Comparison of ENCODE assay signal across 8 mouse cellular contexts in genomic region chr14:55781310-55781709, GRCm38 (mm10). TPM values are rescaled to one million over a fixed set of nuclear protein-coding genes. Genes with fewer than 3 reads are reported as not detected.
A peak's percentile ranks its signal among the peaks of the same experiment; 100 is the strongest.
DNase-seq lines count a peak whose midpoint lies in the region; ATAC-seq lines count a peak whose summit lies in the region.

No protein-coding gene starts in this region.

- peaks cover 54% of the 10 kb centered on the region for H3K4me1 ChIP-seq in heart, embryonic 10.5 days
- peaks cover 20% of the 10 kb centered on the region for H3K4me1 ChIP-seq in liver, embryonic 13.5 days (replicated peaks)

- peak; percentile 73 for DNase-seq in CD4-positive helper T cell, adult 2 months (ENCODE audit: low read depth, low spot score)
- DNase-seq in adipocyte (ENCODE audit: low spot score), result peak; percentile 83
- DNase-seq in embryo, embryonic 11.5 days (ENCODE audit: low read depth, low spot score), result peak; percentile 69
- DNase-seq in heart, embryonic 10.5 days (ENCODE audit: low spot score), result peak; percentile 87
- DNase-seq in kidney, adult 9 months, result peak; percentile 79
- DNase-seq in liver, embryonic 13.5 days, result peak; percentile 38
- DNase-seq in neural tube, embryonic 10.5 days (ENCODE audit: extremely low spot score, low spot score), result peak; percentile 66
- DNase-seq in thymus, postnatal 14 days, result peak; percentile 59

- H3K4me2 ChIP-seq in liver, embryonic 13.5 days, result peak overlapping the region; percentile 26

- 15% methylated on average over 14 of the region's 14 CpGs for WGBS in heart, embryonic 10.5 days
- 19% methylated on average over 14 of the region's 14 CpGs for WGBS in liver, embryonic 13.5 days (ENCODE audit: insufficient replicate concordance)

- H3K36me3 ChIP-seq in heart, embryonic 10.5 days, result peaks cover 5% of the 10 kb centered on the region; the same call in 1 of the 2 replicates
- 0 out of 2 replicates have a peak, but pooled peaks cover 2% of the 10 kb centered on the region for H3K36me3 ChIP-seq in liver, embryonic 13.5 days

- peaks cover 61% of the 10 kb centered on the region for H3K27me3 ChIP-seq in heart, embryonic 10.5 days (ENCODE audit: insufficient read depth, poor library complexity, severe bottlenecking)
- H3K27me3 ChIP-seq in liver, embryonic 13.5 days, result peaks cover 45% of the 10 kb centered on the region

- no peak overlapping the region for H3K27ac ChIP-seq in heart, embryonic 10.5 days
- H3K27ac ChIP-seq in liver, embryonic 13.5 days, result no peak overlapping the region

- H3K9me3 ChIP-seq in heart, embryonic 10.5 days, result no peaks in the 10 kb centered on the region
- no peaks in the 10 kb centered on the region for H3K9me3 ChIP-seq in liver, embryonic 13.5 days (replicated peaks)

- peak; percentile 57 for ATAC-seq in liver, embryonic 13.5 days (ENCODE audit: low read depth)

- H3K9ac ChIP-seq in liver, embryonic 13.5 days, result no peak overlapping the region

- H3K4me3 ChIP-seq in heart, embryonic 10.5 days, result peak overlapping the region; percentile 56; the same call in 1 of the 2 replicates
- no peak overlapping the region for H3K4me3 ChIP-seq in liver, embryonic 13.5 days (replicated peaks)

RNA-seq across cellular contexts. Expression of gene Adcy4, which starts 2.6 kb away (rescaled TPM):
- polyA plus RNA-seq in heart, embryonic 10.5 days (2016; fragmentation: Nextera tagmentation; extraction: Ambion mirVana), result 14.5 and 18.1 TPM in 2 replicates
- polyA plus RNA-seq in liver, embryonic 13.5 days (2015; fragmentation: Nextera tagmentation; extraction: Ambion mirVana), result 1.8 and 2.2 TPM in 2 replicates

RNA-seq across cellular contexts. Expression of gene Ripk3, which starts 7.4 kb away (rescaled TPM):
- polyA plus RNA-seq in heart, embryonic 10.5 days (2016; fragmentation: Nextera tagmentation; extraction: Ambion mirVana), result 20.0 and 32.0 TPM in 2 replicates
- 20.4 and 22.1 TPM in 2 replicates for polyA plus RNA-seq in liver, embryonic 13.5 days (2015; fragmentation: Nextera tagmentation; extraction: Ambion mirVana)

RNA-seq across cellular contexts. Expression of gene Ltb4r1, which starts 15.5 kb away (rescaled TPM):
- 0.53 and 0.79 TPM in 2 replicates for polyA plus RNA-seq in heart, embryonic 10.5 days (2016; fragmentation: Nextera tagmentation; extraction: Ambion mirVana)
- polyA plus RNA-seq in liver, embryonic 13.5 days (2015; fragmentation: Nextera tagmentation; extraction: Ambion mirVana), result 4.4 and 4.6 TPM in 2 replicates

RNA-seq across cellular contexts. Expression of gene Ltb4r2, which starts 20.1 kb away (rescaled TPM):
- 0.44 and 1.1 TPM in 2 replicates for polyA plus RNA-seq in heart, embryonic 10.5 days (2016; fragmentation: Nextera tagmentation; extraction: Ambion mirVana)
- polyA plus RNA-seq in liver, embryonic 13.5 days (2015; fragmentation: Nextera tagmentation; extraction: Ambion mirVana), result 0.92 and 1.3 TPM in 2 replicates

RNA-seq across cellular contexts. Expression of gene Cideb, which starts 23.1 kb away (rescaled TPM):
- polyA plus RNA-seq in heart, embryonic 10.5 days (2016; fragmentation: Nextera tagmentation; extraction: Ambion mirVana), result 1.4 and 2.0 TPM in 2 replicates
- 21.1 and 21.3 TPM in 2 replicates for polyA plus RNA-seq in liver, embryonic 13.5 days (2015; fragmentation: Nextera tagmentation; extraction: Ambion mirVana)
